Mouse (Mus musculus) retina, embryonic 14.5 days (tissue): ENCODE measurements around the gene Vmn1r138.
"Not testable (repeated sequence)": the region's sequence is repeated elsewhere in the genome, so short reads cannot be mapped to it uniquely, and the experiment has no call there.

Experiments
- DNase-seq: peaks from one replicate; pipeline ENCODE4 v3.0.0-alpha.2; 2015; ENCODE audit warnings: low spot score

The Vmn1r138 gene

GRCm38 (mm10) chr7:22028797-22029196 lies at the start of gene Vmn1r138:
TSS of gene Vmn1r138 (minus strand) at chr7:22028897.
- not testable (repeated sequence) for DNase-seq

GRCm38 (mm10) chr7:22068757-22069156 lies 40.1 kb upstream of the Vmn1r138 start, which contains the start of gene Vmn1r139:
TSS of gene Vmn1r139 (plus strand) at chr7:22069057.
- DNase-seq, result not testable (repeated sequence)

- DNase-seq, result not testable (repeated sequence)
Observed at GRCm38 (mm10) chr7:22056205-22056604, 27.5 kb upstream of the Vmn1r138 start, which contains the start of gene Gm6176. TSS of gene Gm6176 (minus strand) at chr7:22056305.

GRCm38 (mm10) chr7:21994287-21994686 lies 34.4 kb downstream of the Vmn1r138 start, which contains the start of gene Vmn1r137:
TSS of gene Vmn1r137 (plus strand) at chr7:21994587.
- DNase-seq, result not testable (repeated sequence)
